ENCODE assay signal across 25 mouse cellular contexts in the genomic region with DNA sequence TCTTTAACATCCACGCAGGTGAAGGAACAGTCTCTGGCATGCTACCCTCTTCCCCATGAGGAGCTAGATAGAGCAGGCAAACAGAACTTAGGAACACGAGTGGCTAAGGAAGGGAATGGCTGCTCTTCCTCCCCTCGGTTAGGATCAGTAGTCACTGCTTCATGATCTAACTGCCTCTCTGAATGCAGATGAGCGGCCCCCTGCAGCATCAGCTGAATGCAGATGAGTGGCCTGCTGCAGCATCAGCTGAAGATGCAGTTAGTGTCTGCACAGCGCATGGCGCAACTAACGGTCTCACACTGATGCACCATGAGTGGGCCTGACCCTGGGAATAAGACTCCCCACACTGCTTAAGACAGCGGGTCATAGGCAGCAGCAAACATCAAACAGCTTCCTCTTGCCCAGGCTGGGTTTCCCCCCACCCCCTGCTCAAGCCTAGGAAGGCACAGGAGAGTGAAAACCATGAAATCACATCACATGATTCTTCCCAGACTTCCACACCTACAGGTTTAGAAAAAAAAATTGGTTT. TPM values are rescaled to one million over a fixed set of nuclear protein-coding genes. Genes with fewer than 3 reads are reported as not detected.
DNase-seq lines count a peak whose midpoint lies in the region; ATAC-seq and TF ChIP-seq lines count a peak whose summit lies in the region.
"Had no signal": no experiment of that assay in that cellular context is flagged by ENCODE, and none has a peak within 500 bp of the region (broad histone marks: within the 10 kb centered on the region; RNA-seq: fewer than 3 reads in every experiment).

No protein-coding gene starts in this region.

- in situ Hi-C loops in ES-E14 (cut with MboI; ENCODE audit: low sequenced_read_pairs in 2 of 2, unreplicated experiment in 2 of 2), result no loop called here

- H3K4me2 ChIP-seq in midbrain, embryonic 11.5 days, result no peak overlapping the region
- no peak overlapping the region for H3K4me2 ChIP-seq in midbrain, embryonic 12.5 days (replicated peaks)
- no peak overlapping the region for H3K4me2 ChIP-seq in neural tube, embryonic 14.5 days (ENCODE audit: low read depth, low read length)
- H3K4me2 ChIP-seq: heart, embryonic 12.5 days; limb, embryonic 12.5 days; liver, embryonic 11.5 days had no signal

- H3K4me1 ChIP-seq in midbrain, embryonic 10.5 days, result peaks cover 12% of the 10 kb centered on the region; the same call in 1 of the 2 replicates
- no peaks in the 10 kb centered on the region; the same call in 1 of the 2 replicates for H3K4me1 ChIP-seq in midbrain, embryonic 11.5 days (ENCODE audit: control insufficient read depth, insufficient read depth, low read length)
- peaks cover 0 to 8% of the 10 kb centered on the region in 2 experiments; a peak in 2 of 4 replicates for H3K4me1 ChIP-seq in ES-E14 (ENCODE audit: control insufficient read depth in 2 of 2, insufficient read depth in 2 of 2, low read length in 2 of 2, poor library complexity in 1 of 2)
- H3K4me1 ChIP-seq in midbrain, embryonic 12.5 days, result peaks cover 8% of the 10 kb centered on the region; the same call in 1 of the 2 replicates
- H3K4me1 ChIP-seq in neural tube, embryonic 14.5 days (ENCODE audit: control insufficient read depth, insufficient read depth, low read length), result no peaks in the 10 kb centered on the region
- peaks cover 6% of the 10 kb centered on the region; the same call in 1 of the 2 replicates for H3K4me1 ChIP-seq in limb, embryonic 10.5 days
- H3K4me1 ChIP-seq: heart, embryonic 12.5 days; limb, embryonic 12.5 days had no signal

- no peaks in the 10 kb centered on the region for H3K27me3 ChIP-seq in midbrain, embryonic 10.5 days (ENCODE audit: low read depth, poor library complexity, severe bottlenecking)
- no peaks in the 10 kb centered on the region for H3K27me3 ChIP-seq in midbrain, embryonic 11.5 days (ENCODE audit: control insufficient read depth, insufficient read depth, low read length)
- H3K27me3 ChIP-seq in midbrain, embryonic 12.5 days, result no peaks in the 10 kb centered on the region
- H3K27me3 ChIP-seq in neural tube, embryonic 14.5 days (ENCODE audit: control insufficient read depth, insufficient read depth, low read length), result no peaks in the 10 kb centered on the region
- no peaks in the 10 kb centered on the region for H3K27me3 ChIP-seq in limb, embryonic 10.5 days (ENCODE audit: low read depth, poor library complexity, severe bottlenecking)
- H3K27me3 ChIP-seq: heart, embryonic 12.5 days; limb, embryonic 12.5 days had no signal

- no peak for ATAC-seq in midbrain, embryonic 11.5 days (ENCODE audit: low FRiP score)
- ATAC-seq in midbrain, embryonic 12.5 days (ENCODE audit: low FRiP score, low read depth), result peak; percentile 41; the same call in 1 of the 2 replicates
- ATAC-seq in neural tube, embryonic 14.5 days (ENCODE audit: low read depth), result no peak
- ATAC-seq: forebrain, postnatal 0 days; liver, postnatal 0 days; lung, postnatal 0 days had no signal

- H3K36me3 ChIP-seq in midbrain, embryonic 10.5 days, result peaks cover 77% of the 10 kb centered on the region
- H3K36me3 ChIP-seq in midbrain, embryonic 11.5 days (ENCODE audit: control insufficient read depth, insufficient read depth, low read length), result peaks cover 6% of the 10 kb centered on the region; the same call in 1 of the 2 replicates
- H3K36me3 ChIP-seq in ES-E14 (ENCODE audit: control insufficient read depth, insufficient read depth, low read length, poor library complexity, severe bottlenecking), result peaks cover 2% of the 10 kb centered on the region; the same call in 1 of the 2 replicates
- peaks cover 43% of the 10 kb centered on the region for H3K36me3 ChIP-seq in midbrain, embryonic 12.5 days
- H3K36me3 ChIP-seq in neural tube, embryonic 14.5 days (ENCODE audit: control insufficient read depth, insufficient read depth, low read length), result peaks cover 12% of the 10 kb centered on the region; the same call in 1 of the 2 replicates
- peaks cover 51% of the 10 kb centered on the region for H3K36me3 ChIP-seq in limb, embryonic 10.5 days

- H3K9me3 ChIP-seq in midbrain, embryonic 10.5 days (replicated peaks), result no peaks in the 10 kb centered on the region
- no peaks in the 10 kb centered on the region for H3K9me3 ChIP-seq in midbrain, embryonic 11.5 days (ENCODE audit: control insufficient read depth, low read length)
- H3K9me3 ChIP-seq in ES-E14 (ENCODE audit: control insufficient read depth, insufficient read depth, low read depth, low read length), result no peaks in the 10 kb centered on the region
- no peaks in the 10 kb centered on the region for H3K9me3 ChIP-seq in midbrain, embryonic 12.5 days
- H3K9me3 ChIP-seq in neural tube, embryonic 14.5 days (ENCODE audit: control insufficient read depth, low read length), result no peaks in the 10 kb centered on the region
- H3K9me3 ChIP-seq in limb, embryonic 10.5 days (replicated peaks), result no peaks in the 10 kb centered on the region
- H3K9me3 ChIP-seq: embryonic facial prominence, embryonic 10.5 days; heart, embryonic 12.5 days; limb, embryonic 12.5 days had no signal

- DNase-seq in midbrain, embryonic 10.5 days (ENCODE audit: low spot score), result no peak
- no peak for DNase-seq in midbrain, embryonic 11.5 days (ENCODE audit: low spot score, missing footprints)
- DNase-seq in ES-E14 (ENCODE audit: low read depth, low spot score), result no peak
- no peak for DNase-seq in lung, postnatal 36 days
- DNase-seq in limb, embryonic 10.5 days (ENCODE audit: low spot score), result no peak
- DNase-seq: adrenal gland, postnatal 25 days; cerebellum, adult 9-11 months; forebrain, postnatal 0 days; gastrocnemius, postnatal 25 days; heart, adult 18-20 months; heart, postnatal 10 days; kidney, adult 2 months; kidney, postnatal 10 days; liver, postnatal 0 days; retina, postnatal 1 day; right cerebral cortex, postnatal 25 days; spleen, adult 18-20 months; thymus, postnatal 4 days had no signal

- WGBS in midbrain, embryonic 10.5 days, result 64% methylated on average over 8 of the region's 8 CpGs
- 62% methylated on average over 8 of the region's 8 CpGs for WGBS in midbrain, embryonic 11.5 days
- 50% methylated on average over 8 of the region's 8 CpGs for WGBS in midbrain, embryonic 12.5 days
- 42% methylated on average over 8 of the region's 8 CpGs for WGBS in neural tube, embryonic 14.5 days
- 84% methylated on average over 8 of the region's 8 CpGs for WGBS in limb, embryonic 10.5 days

- no peak overlapping the region for H3K9ac ChIP-seq in midbrain, embryonic 11.5 days (ENCODE audit: low read length)
- H3K9ac ChIP-seq in ES-E14 (ENCODE audit: insufficient read depth, low read depth, low read length, poor library complexity, severe bottlenecking), result no peak overlapping the region
- H3K9ac ChIP-seq in midbrain, embryonic 12.5 days (replicated peaks), result no peak overlapping the region
- H3K9ac ChIP-seq in neural tube, embryonic 14.5 days (replicated peaks; ENCODE audit: low read depth, low read length), result no peak overlapping the region
- H3K9ac ChIP-seq: forebrain, postnatal 0 days; heart, embryonic 12.5 days; limb, embryonic 12.5 days; liver, postnatal 0 days had no signal

- H3K4me3 ChIP-seq in midbrain, embryonic 10.5 days, result no peak overlapping the region
- no peak overlapping the region for H3K4me3 ChIP-seq in midbrain, embryonic 11.5 days (ENCODE audit: low read depth, low read length)
- H3K4me3 ChIP-seq in ES-E14 (ENCODE audit: insufficient read depth in 1 of 2, low read depth in 1 of 2, low read length in 2 of 2, poor library complexity in 1 of 2, severe bottlenecking in 1 of 2), result 0 out of 4 replicates have a peak overlapping the region, but pooled peaks of 1 of the 2 experiments have one; percentile 40
- no peak overlapping the region for H3K4me3 ChIP-seq in midbrain, embryonic 12.5 days
- H3K4me3 ChIP-seq in neural tube, embryonic 14.5 days (ENCODE audit: low read depth, low read length), result no peak overlapping the region
- no peak overlapping the region for H3K4me3 ChIP-seq in limb, embryonic 10.5 days
- H3K4me3 ChIP-seq: embryonic facial prominence, embryonic 10.5 days; heart, embryonic 12.5 days; limb, embryonic 12.5 days had no signal

- peak overlapping the region; percentile 34; the same call in 1 of the 2 replicates for H3K27ac ChIP-seq in midbrain, embryonic 10.5 days (replicated peaks)
- no peak overlapping the region for H3K27ac ChIP-seq in midbrain, embryonic 11.5 days (ENCODE audit: low read depth, low read length)
- H3K27ac ChIP-seq in ES-E14 (ENCODE audit: insufficient read depth, low read depth, low read length, poor library complexity, severe bottlenecking), result peak overlapping the region; percentile 26; the same call in 1 of the 2 replicates
- H3K27ac ChIP-seq in midbrain, embryonic 12.5 days (replicated peaks), result peak overlapping the region; percentile 60
- peak overlapping the region; percentile 36; the same call in 1 of the 2 replicates for H3K27ac ChIP-seq in neural tube, embryonic 14.5 days (ENCODE audit: low read depth, low read length)
- H3K27ac ChIP-seq in limb, embryonic 10.5 days, result no peak overlapping the region
- H3K27ac ChIP-seq: embryonic facial prominence, embryonic 10.5 days; limb, embryonic 12.5 days had no signal

TF ChIP-seq in ES-E14, 5 proteins besides CTCF, POLR2A, EP300 and RAD21:
- no peak for TF ChIP-seq MAFK (IDR thresholded peaks at IDR 0.05; ENCODE audit: insufficient read depth, low read depth, low read length)
- TF ChIP-seq HCFC1 (IDR thresholded peaks at IDR 0.05; ENCODE audit: borderline replicate concordance, insufficient read depth, low read length), result no peak
- TF ChIP-seq CHD2 (IDR thresholded peaks at IDR 0.05; ENCODE audit: low read depth, low read length), result no peak
- TF ChIP-seq ZNF384 (IDR thresholded peaks at IDR 0.05; ENCODE audit: low read depth, low read length), result no peak
- no peak for TF ChIP-seq ZC3H11A (IDR thresholded peaks at IDR 0.05; ENCODE audit: borderline replicate concordance, low read depth, low read length)

RNA-seq across cellular contexts. Expression of a gene that starts 31.6 kb away (rescaled TPM):
- polyA plus RNA-seq in midbrain, embryonic 10.5 days (2016; fragmentation: Nextera tagmentation; extraction: Ambion mirVana), result 28.6 and 31.1 TPM in 2 replicates
- 40.6 and 50.4 TPM in 2 replicates for polyA plus RNA-seq in midbrain, embryonic 11.5 days (2014; fragmentation: Nextera tagmentation; extraction: Ambion mirVana)
- 125 and 129 TPM in 2 replicates for total RNA-seq in ES-E14 (2012; rRNA removed)
- 40.7 and 47.5 TPM in 2 replicates for polyA plus RNA-seq in midbrain, embryonic 12.5 days (2016; fragmentation: Nextera tagmentation; extraction: Ambion mirVana)
- polyA plus RNA-seq in neural tube, embryonic 14.5 days (2014; fragmentation: Nextera tagmentation; extraction: Ambion mirVana), result 27.7 and 29.4 TPM in 2 replicates
- polyA plus RNA-seq in limb, embryonic 10.5 days (2016; fragmentation: Nextera tagmentation; extraction: Ambion mirVana), result 37.6 and 39.7 TPM in 2 replicates

Comparison
In these comparisons a context has a peak if more than half of its experiments do, and no peak if none do; other contexts are left out.
1. H3K27ac ChIP-seq: peak in midbrain, embryonic 10.5 days (single experiment), ES-E14 (single experiment), midbrain, embryonic 12.5 days (single experiment) and neural tube, embryonic 14.5 days (single experiment); none in midbrain, embryonic 11.5 days (single experiment) and limb, embryonic 10.5 days (single experiment).